Mouse (Mus musculus) stomach, embryonic 15.5 days (tissue): ENCODE measurements around the gene Slc10a3. TPM values are rescaled to one million over a fixed set of nuclear protein-coding genes. Genes with fewer than 3 reads are reported as not detected.
"Not testable (repeated sequence)": the region's sequence is repeated elsewhere in the genome, so short reads cannot be mapped to it uniquely, and the experiment has no call there.

Experiments used
- ATAC-seq: fragments of 200-750 bp; cut with Nextera tagmentation; 2 replicates; pipeline ENCODE4 v1.8.0; 2017; ENCODE audit warnings: low read depth, moderate number of reproducible peaks, moderate TSS enrichment; ENCODE audit not compliant: insufficient read depth, low FRiP score
- H3K27ac ChIP-seq: fragments of 300-500 bp; sonication (generic); 2 replicates; pipeline ENCODE4 v1.5.1; 2015; ENCODE audit warnings: mild to moderate bottlenecking, inconsistent platforms
- H3K27me3 ChIP-seq: fragments of 300-500 bp; sonication (generic); replicated peaks from 2 replicates; pipeline ENCODE4 v1.6.1; 2015; ENCODE audit warnings: inconsistent platforms
- H3K36me3 ChIP-seq: fragments of 300-500 bp; sonication (generic); 2 replicates; pipeline ENCODE4 v1.6.1; 2015; ENCODE audit warnings: inconsistent platforms
- H3K4me1 ChIP-seq: fragments of 300-500 bp; sonication (generic); 2 replicates; pipeline ENCODE4 v1.6.1; 2015; ENCODE audit warnings: inconsistent platforms
- H3K4me2 ChIP-seq: fragments of 300-500 bp; sonication (generic); 2 replicates; pipeline ENCODE4 v1.6.1; 2015; ENCODE audit warnings: mild to moderate bottlenecking, inconsistent platforms
- H3K4me3 ChIP-seq: fragments of 300-500 bp; sonication (generic); replicated peaks from 2 replicates; pipeline ENCODE4 v1.5.1; 2015; ENCODE audit warnings: inconsistent platforms
- H3K9ac ChIP-seq: fragments of 300-500 bp; sonication (generic); 2 replicates; pipeline ENCODE4 v1.6.1; 2015; ENCODE audit warnings: inconsistent platforms
- H3K9me3 ChIP-seq: fragments of 300-500 bp; sonication (generic); 2 replicates; pipeline ENCODE4 v1.6.1; 2016; ENCODE audit warnings: inconsistent platforms
- WGBS: fragments of 180-500 bp; shearing (Covaris S2); methylation state at CpG from one replicate; pipeline ENCODE4 v1.1.7; 2015; 5-methylcytosine and 5-hydroxymethylcytosine counted together
- polyA plus RNA-seq: library from polyadenylated mRNA; unstranded; fragments of >200 nt; fragmentation: Nextera tagmentation; extraction: Ambion mirVana; gene quantifications from 2 replicates; pipeline ENCODE4 v1.2.1, GENCODE M21; 2015

Gene Slc10a3
- 17.8 and 17.9 TPM in 2 replicates for polyA plus RNA-seq

GRCm38 (mm10) chrX:74372888-74373549, at the start of gene Slc10a3, which contains the start of gene Ubl4a:
Gene Slc10a3 (minus strand): TSS chrX:74373349.
Gene Ubl4a (minus strand): TSS chrX:74373218.
- peak; percentile 89 for ATAC-seq
- Histone ChIP-seq H3K27me3 (no peaks in the 10 kb centered on the region), H3K4me2 (peak within 1 kb of the TSS; percentile 61), H3K27ac (no peak within 1 kb of the TSS), H3K4me1 (no peaks in the 10 kb centered on the region), H3K9ac (0 out of 2 replicates have a peak within 1 kb of the TSS, but pooled peaks have one; percentile 29), H3K36me3 (no peaks in the 10 kb centered on the region), H3K9me3 (no peaks in the 10 kb centered on the region), H3K4me3 (peak within 1 kb of the TSS; percentile 51)
- 22% methylated on average over 32 of the region's 32 CpGs for WGBS

GRCm38 (mm10) chrX:74413377-74413776, 40.2 kb upstream of the Slc10a3 start:
- H3K36me3 ChIP-seq: no peaks in the 10 kb centered on the region
- no peak; the same call in 1 of the 2 replicates for ATAC-seq

GRCm38 (mm10) chrX:74408340-74408739, 35.2 kb upstream of the Slc10a3 start:
- Histone ChIP-seq H3K9me3 (no peaks in the 10 kb centered on the region), H3K4me3 (no peak overlapping the region), H3K9ac (no peak overlapping the region), H3K27me3 (no peaks in the 10 kb centered on the region), H3K4me1 (no peaks in the 10 kb centered on the region), H3K4me2 (no peak overlapping the region), H3K27ac (no peak overlapping the region), H3K36me3 (no peaks in the 10 kb centered on the region)
- WGBS: 51% methylated on average over 2 of the region's 2 CpGs
- no peak for ATAC-seq

More at GRCm38 (mm10) chrX:74413377-74413776, 40.2 kb upstream of the Slc10a3 start:
- no peak overlapping the region for H3K9ac ChIP-seq
- no peaks in the 10 kb centered on the region for H3K27me3 ChIP-seq
- no peaks in the 10 kb centered on the region for H3K4me1 ChIP-seq
- no peak overlapping the region for H3K27ac ChIP-seq
- no peak overlapping the region for H3K4me2 ChIP-seq
- H3K4me3 ChIP-seq: no peak overlapping the region
- H3K9me3 ChIP-seq: no peaks in the 10 kb centered on the region

- no peak overlapping the region for H3K9ac ChIP-seq
- no peak overlapping the region for H3K4me2 ChIP-seq
- no peak overlapping the region for H3K4me3 ChIP-seq
- H3K27me3 ChIP-seq: no peaks in the 10 kb centered on the region
- H3K27ac ChIP-seq: no peak overlapping the region
- no peak for ATAC-seq
- no peaks in the 10 kb centered on the region for H3K9me3 ChIP-seq
- no peaks in the 10 kb centered on the region for H3K36me3 ChIP-seq
- H3K4me1 ChIP-seq: no peaks in the 10 kb centered on the region
- 67% methylated on average over 3 of the region's 3 CpGs for WGBS
These were observed 27.0 kb upstream of the Slc10a3 start for GRCm38 (mm10) chrX:74400136-74400535.

GRCm38 (mm10) chrX:74392535-74393443, 19.6 kb upstream of the Slc10a3 start, which contains the start of the genes Fam3a and Ikbkg:
Gene Fam3a (minus strand): TSS chrX:74393272.
Gene Ikbkg (plus strand): TSS chrX:74393290.
- H3K27me3 ChIP-seq: no peaks in the 10 kb centered on the region
- peak within 1 kb of the TSS; percentile 90 for H3K27ac ChIP-seq
- H3K9ac ChIP-seq: peak within 1 kb of the TSS; percentile 35
- no peaks in the 10 kb centered on the region for H3K9me3 ChIP-seq
- H3K36me3 ChIP-seq: no peaks in the 10 kb centered on the region
- WGBS: 21% methylated on average over 30 of the region's 30 CpGs
- H3K4me2 ChIP-seq: peak within 1 kb of the TSS; percentile 57
- H3K4me3 ChIP-seq: peak within 1 kb of the TSS; percentile 51
- peak; percentile 100 for ATAC-seq
- no peaks in the 10 kb centered on the region for H3K4me1 ChIP-seq

GRCm38 (mm10) chrX:74388153-74388552, 15.0 kb upstream of the Slc10a3 start:
- H3K9ac ChIP-seq: no peak overlapping the region
- H3K36me3 ChIP-seq: no peaks in the 10 kb centered on the region; the same call in 1 of the 2 replicates
- H3K27me3 ChIP-seq: no peaks in the 10 kb centered on the region
- no peak for ATAC-seq
- H3K4me1 ChIP-seq: no peaks in the 10 kb centered on the region
- no peak overlapping the region for H3K4me2 ChIP-seq
- H3K9me3 ChIP-seq: no peaks in the 10 kb centered on the region
- no peak overlapping the region for H3K4me3 ChIP-seq
- H3K27ac ChIP-seq: no peak overlapping the region

- no peak; the same call in 1 of the 2 replicates for ATAC-seq
- Histone ChIP-seq H3K4me3 (no peak overlapping the region), H3K27me3 (no peaks in the 10 kb centered on the region), H3K36me3 (no peaks in the 10 kb centered on the region; the same call in 1 of the 2 replicates), H3K27ac (no peak overlapping the region), H3K4me1 (no peaks in the 10 kb centered on the region), H3K9me3 (no peaks in the 10 kb centered on the region), H3K9ac (no peak overlapping the region), H3K4me2 (no peak overlapping the region)
- WGBS: 79% methylated on average over 2 of the region's 2 CpGs
These were observed 11.3 kb upstream of the Slc10a3 start for GRCm38 (mm10) chrX:74384451-74384850.

- Histone ChIP-seq H3K4me2 (peak overlapping the region; percentile 58), H3K4me3 (peak overlapping the region; percentile 58), H3K9ac (peak overlapping the region; percentile 56), H3K27me3 (no peaks in the 10 kb centered on the region), H3K36me3 (no peaks in the 10 kb centered on the region), H3K4me1 (no peaks in the 10 kb centered on the region), H3K9me3 (no peaks in the 10 kb centered on the region), H3K27ac (peak overlapping the region; percentile 76)
- peak; percentile 85 for ATAC-seq
- 23% methylated on average over 48 of the region's 49 CpGs for WGBS
These were observed 4.8 kb downstream of the Slc10a3 start for GRCm38 (mm10) chrX:74368209-74368909.

GRCm38 (mm10) chrX:74367512-74367911, 5.6 kb downstream of the Slc10a3 start:
- Histone ChIP-seq H3K4me2 (peak overlapping the region; percentile 58), H3K9ac (peak overlapping the region; percentile 56), H3K4me3 (peak overlapping the region; percentile 58), H3K27ac (no peak overlapping the region), H3K4me1 (no peaks in the 10 kb centered on the region), H3K9me3 (no peaks in the 10 kb centered on the region), H3K27me3 (no peaks in the 10 kb centered on the region), H3K36me3 (no peaks in the 10 kb centered on the region)
- ATAC-seq: no peak
- 58% methylated on average over 10 of the region's 10 CpGs for WGBS

GRCm38 (mm10) chrX:74359171-74359570, 14.0 kb downstream of the Slc10a3 start:
- H3K36me3 ChIP-seq: no peaks in the 10 kb centered on the region
- 44% methylated on average over 11 of the region's 11 CpGs for WGBS
- no peak for ATAC-seq
- 0 out of 2 replicates have a peak overlapping the region, but pooled peaks have one; percentile 16 for H3K4me2 ChIP-seq
- no peak overlapping the region for H3K9ac ChIP-seq
- H3K27me3 ChIP-seq: no peaks in the 10 kb centered on the region
- H3K9me3 ChIP-seq: no peaks in the 10 kb centered on the region
- H3K4me1 ChIP-seq: no peaks in the 10 kb centered on the region
- H3K27ac ChIP-seq: no peak overlapping the region
- no peak overlapping the region for H3K4me3 ChIP-seq

- not testable (repeated sequence) for H3K4me3 ChIP-seq, H3K36me3 ChIP-seq, ATAC-seq, H3K4me2 ChIP-seq, H3K9ac ChIP-seq, H3K4me1 ChIP-seq, H3K9me3 ChIP-seq, H3K27me3 ChIP-seq, H3K27ac ChIP-seq
- WGBS: 89% methylated on average over 3 of the region's 3 CpGs
These were observed 16.1 kb downstream of the Slc10a3 start for GRCm38 (mm10) chrX:74357069-74357468.
